Mouse (Mus musculus): Measurements from ENCODE around the gene Rptor. TPM values are rescaled to one million over a fixed set of nuclear protein-coding genes. Genes with fewer than 3 reads are reported as not detected.

Gene Rptor
- polyA plus RNA-seq, 1 experiment from 2014 or later = 13.2 TPM

GRCm38 (mm10) chr11:119904621-119905286, 302.0 kb downstream of the Rptor start:
- Histone ChIP-seq H3K36me3 (replicated peaks; ENCODE audit: control insufficient read depth, insufficient read depth) (no peaks in the 10 kb centered on the region), H3K9me3 (ENCODE audit: control insufficient read depth, low read length) (no peaks in the 10 kb centered on the region), H3K27ac (no peak overlapping the region), H3K4me2 (replicated peaks) (no peak overlapping the region), H3K4me1 (replicated peaks; ENCODE audit: control insufficient read depth, insufficient read depth, low read length) (no peaks in the 10 kb centered on the region), H3K9ac (no peak overlapping the region), H3K4me3 (replicated peaks; ENCODE audit: low read length) (no peak overlapping the region), H3K27me3 (ENCODE audit: control insufficient read depth, insufficient read depth, low read length) (no peaks in the 10 kb centered on the region)
- 35% methylated on average over 5 of the region's 5 CpGs for WGBS
- DNase-seq (ENCODE audit: low spot score) (peak; percentile 84), ATAC-seq (ENCODE audit: low FRiP score) (peak; percentile 73)

GRCm38 (mm10) chr11:119905794-119906193, 303.1 kb downstream of the Rptor start:
- no peak overlapping the region for H3K9ac ChIP-seq
- 86% methylated on average over 5 of the region's 5 CpGs for WGBS
- no peaks in the 10 kb centered on the region for H3K27me3 ChIP-seq (ENCODE audit: control insufficient read depth, insufficient read depth, low read length)
- DNase-seq (ENCODE audit: low spot score) (no peak), ATAC-seq (ENCODE audit: low FRiP score) (no peak)
- H3K9me3 ChIP-seq (ENCODE audit: control insufficient read depth, low read length) = no peaks in the 10 kb centered on the region
- H3K27ac ChIP-seq = no peak overlapping the region
- no peak overlapping the region for H3K4me2 ChIP-seq (replicated peaks)
- H3K4me3 ChIP-seq (replicated peaks; ENCODE audit: low read length) = no peak overlapping the region
- H3K4me1 ChIP-seq (replicated peaks; ENCODE audit: control insufficient read depth, insufficient read depth, low read length) = no peaks in the 10 kb centered on the region
- no peaks in the 10 kb centered on the region for H3K36me3 ChIP-seq (replicated peaks; ENCODE audit: control insufficient read depth, insufficient read depth)

DNA sequence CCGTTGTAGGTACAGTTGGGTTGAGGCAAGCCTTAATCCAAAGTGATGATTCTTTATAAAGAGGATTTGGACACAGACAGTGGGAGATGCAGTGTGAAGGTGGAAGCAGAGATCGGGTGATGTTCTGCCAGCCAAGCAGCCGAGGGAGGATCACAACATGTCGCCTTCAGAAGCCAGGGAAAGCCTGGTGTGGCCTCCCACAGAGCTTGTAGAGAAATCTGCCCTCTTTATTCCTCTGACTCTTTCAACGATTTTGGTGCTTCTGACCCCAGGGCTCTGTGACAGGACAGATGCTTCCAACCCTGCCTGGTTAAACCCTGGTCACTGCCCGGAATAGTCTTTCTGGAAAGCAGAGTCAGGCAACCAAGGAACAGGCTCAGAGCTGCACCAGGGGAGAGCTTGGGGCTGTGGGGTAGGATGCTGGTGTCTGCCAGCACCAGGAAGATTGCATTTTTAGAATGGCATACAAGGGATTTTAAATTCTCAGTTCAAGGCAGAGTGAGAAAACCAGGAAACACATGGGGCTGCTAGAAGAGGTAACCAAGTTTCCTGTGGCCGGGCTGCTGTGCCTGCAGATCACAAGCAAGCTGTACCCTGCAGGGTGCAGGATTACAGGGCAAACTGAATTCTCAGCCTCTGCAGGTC, 304.4 kb downstream of the Rptor start:
- WGBS = 38% methylated on average over 7 of the region's 7 CpGs
- H3K9ac ChIP-seq = no peak overlapping the region
- H3K27me3 ChIP-seq (ENCODE audit: control insufficient read depth, insufficient read depth, low read length) = no peaks in the 10 kb centered on the region
- no peaks in the 10 kb centered on the region for H3K9me3 ChIP-seq (ENCODE audit: control insufficient read depth, low read length)
- no peak overlapping the region for H3K4me2 ChIP-seq (replicated peaks)
- no peak overlapping the region for H3K27ac ChIP-seq
- no peaks in the 10 kb centered on the region for H3K36me3 ChIP-seq (replicated peaks; ENCODE audit: control insufficient read depth, insufficient read depth)
- no peaks in the 10 kb centered on the region for H3K4me1 ChIP-seq (replicated peaks; ENCODE audit: control insufficient read depth, insufficient read depth, low read length)
- ATAC-seq (ENCODE audit: low FRiP score) (no peak), DNase-seq (ENCODE audit: low spot score) (no peak)
- no peak overlapping the region for H3K4me3 ChIP-seq (replicated peaks; ENCODE audit: low read length)

- Histone ChIP-seq H3K36me3 (replicated peaks; ENCODE audit: control insufficient read depth, insufficient read depth) (no peaks in the 10 kb centered on the region), H3K27ac (no peak overlapping the region), H3K9me3 (ENCODE audit: control insufficient read depth, low read length) (no peaks in the 10 kb centered on the region), H3K9ac (no peak overlapping the region), H3K4me3 (replicated peaks; ENCODE audit: low read length) (no peak overlapping the region), H3K4me1 (replicated peaks; ENCODE audit: control insufficient read depth, insufficient read depth, low read length) (peaks cover 3% of the 10 kb centered on the region), H3K4me2 (replicated peaks) (no peak overlapping the region), H3K27me3 (ENCODE audit: control insufficient read depth, insufficient read depth, low read length) (no peaks in the 10 kb centered on the region)
- ATAC-seq (ENCODE audit: low FRiP score) (no peak), DNase-seq (ENCODE audit: low spot score) (no peak)
- 44% methylated on average over 7 of the region's 7 CpGs for WGBS
Observed at GRCm38 (mm10) chr11:119907711-119908110, 305.0 kb downstream of the Rptor start.

DNA sequence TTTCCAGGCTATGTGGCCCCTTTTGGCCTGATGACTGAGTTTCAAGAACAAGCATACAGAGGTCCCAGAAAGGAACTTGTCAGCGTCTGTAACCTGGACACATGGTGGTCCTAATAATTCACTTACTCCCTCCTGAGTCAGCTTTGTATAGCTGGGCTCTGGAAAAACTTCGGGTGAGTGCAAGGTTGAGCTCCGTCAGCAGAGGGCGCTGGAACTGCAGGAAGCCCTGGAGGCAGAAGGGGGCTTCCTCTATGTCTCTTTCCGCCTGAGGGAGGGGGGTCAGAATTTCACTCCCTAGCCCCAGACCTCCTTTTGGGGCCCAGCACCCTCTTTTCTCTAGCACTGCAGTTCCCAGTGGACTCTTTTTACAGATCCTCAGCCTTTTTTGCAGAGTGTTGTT, 306.7 kb downstream of the Rptor start:
- ATAC-seq (ENCODE audit: low FRiP score) (no peak), DNase-seq (ENCODE audit: low spot score) (peak; percentile 73)
- Histone ChIP-seq H3K4me3 (replicated peaks; ENCODE audit: low read length) (no peak overlapping the region), H3K27me3 (ENCODE audit: control insufficient read depth, insufficient read depth, low read length) (no peaks in the 10 kb centered on the region), H3K36me3 (replicated peaks; ENCODE audit: control insufficient read depth, insufficient read depth) (no peaks in the 10 kb centered on the region), H3K9me3 (ENCODE audit: control insufficient read depth, low read length) (no peaks in the 10 kb centered on the region), H3K9ac (no peak overlapping the region), H3K4me1 (replicated peaks; ENCODE audit: control insufficient read depth, insufficient read depth, low read length) (peaks cover 13% of the 10 kb centered on the region), H3K4me2 (replicated peaks) (no peak overlapping the region), H3K27ac (no peak overlapping the region)
- under 1% methylated on average over 5 of the region's 5 CpGs for WGBS

GRCm38 (mm10) chr11:119912845-119913244, 310.1 kb downstream of the Rptor start:
- peak overlapping the region; percentile 96 for H3K4me2 ChIP-seq (replicated peaks)
- H3K9me3 ChIP-seq (ENCODE audit: control insufficient read depth, low read length) = no peaks in the 10 kb centered on the region
- no peaks in the 10 kb centered on the region for H3K27me3 ChIP-seq (ENCODE audit: control insufficient read depth, insufficient read depth, low read length)
- H3K4me3 ChIP-seq (replicated peaks; ENCODE audit: low read length) = peak overlapping the region; percentile 93
- H3K9ac ChIP-seq = peak overlapping the region; percentile 95
- DNase-seq (ENCODE audit: low spot score) = no peak
- peaks cover 26% of the 10 kb centered on the region for H3K4me1 ChIP-seq (replicated peaks; ENCODE audit: control insufficient read depth, insufficient read depth, low read length)
- peaks cover 20% of the 10 kb centered on the region for H3K36me3 ChIP-seq (replicated peaks; ENCODE audit: control insufficient read depth, insufficient read depth)
- ATAC-seq (ENCODE audit: low FRiP score) = no peak
- H3K27ac ChIP-seq = peak overlapping the region; percentile 87; the same call in 1 of the 2 replicates
- 7% methylated on average over 7 of the region's 7 CpGs for WGBS

DNA sequence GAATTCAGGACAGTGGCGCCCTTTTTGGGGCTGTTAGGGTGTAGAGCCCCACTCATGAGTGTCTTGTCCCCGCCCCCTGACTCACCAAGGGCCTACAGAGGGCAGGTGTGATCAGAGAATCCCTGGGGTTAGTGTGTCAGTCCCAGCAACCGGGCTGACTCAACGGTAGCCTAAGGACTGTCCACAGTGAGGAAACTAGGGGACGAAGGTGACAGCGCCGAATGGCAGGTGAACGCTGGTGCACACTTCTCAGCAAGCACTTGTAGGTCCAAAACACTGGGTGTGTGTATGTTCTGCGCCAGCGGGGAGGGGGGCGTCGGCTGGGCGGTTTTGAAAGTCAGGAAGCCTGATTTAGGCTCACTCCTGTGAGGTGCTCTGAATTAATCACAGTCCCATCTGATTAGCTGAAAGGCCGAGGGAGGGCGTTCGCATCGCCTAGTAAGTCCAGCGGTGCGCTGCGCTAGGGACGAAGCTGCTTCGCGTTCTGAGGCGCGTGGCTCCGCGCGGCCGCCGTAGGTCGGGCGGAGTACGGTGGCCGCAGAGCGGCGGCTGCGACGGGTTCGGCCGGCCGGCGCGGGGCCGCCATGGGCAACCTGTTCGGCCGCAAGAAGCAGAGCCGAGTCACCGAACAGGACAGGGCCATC, 310.7 kb downstream of the Rptor start, which contains the start of gene Chmp6:
Gene Chmp6 (plus strand): TSS at position 151 of the 644 bp plus-strand sequence.
- peak within 1 kb of the TSS; percentile 87 for H3K27ac ChIP-seq
- peak within 1 kb of the TSS; percentile 93 for H3K4me3 ChIP-seq (replicated peaks; ENCODE audit: low read length)
- H3K36me3 ChIP-seq (replicated peaks; ENCODE audit: control insufficient read depth, insufficient read depth) = peaks cover 25% of the 10 kb centered on the region
- H3K4me1 ChIP-seq (replicated peaks; ENCODE audit: control insufficient read depth, insufficient read depth, low read length) = peaks cover 26% of the 10 kb centered on the region
- H3K9me3 ChIP-seq (ENCODE audit: control insufficient read depth, low read length) = no peaks in the 10 kb centered on the region
- DNase-seq (ENCODE audit: low spot score) = peak; percentile 88
- ATAC-seq (ENCODE audit: low FRiP score) = peak; percentile 61
- H3K4me2 ChIP-seq (replicated peaks) = peak within 1 kb of the TSS; percentile 96
- WGBS = under 1% methylated on average over 48 of the region's 48 CpGs
- no peaks in the 10 kb centered on the region for H3K27me3 ChIP-seq (ENCODE audit: control insufficient read depth, insufficient read depth, low read length)
- peak within 1 kb of the TSS; percentile 95 for H3K9ac ChIP-seq

DNA sequence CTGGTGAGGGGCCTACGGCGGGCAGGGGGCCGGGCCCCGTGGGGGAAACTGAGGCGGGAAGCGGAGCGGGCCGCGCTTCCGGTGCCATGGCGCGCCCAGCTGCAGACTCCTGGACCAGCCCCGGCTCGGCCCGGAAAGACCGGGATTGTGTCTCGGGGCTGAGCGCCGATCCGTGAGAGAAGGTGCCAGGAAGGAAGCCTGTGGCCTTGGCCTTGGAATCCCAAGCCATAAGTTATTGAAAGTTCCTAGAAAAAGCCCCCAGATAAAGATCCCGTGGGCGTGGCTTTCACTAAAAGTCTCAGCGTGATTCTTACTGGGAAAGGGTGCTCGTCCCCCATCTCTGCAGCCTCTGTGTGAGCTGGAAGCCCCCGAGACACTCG, 311.2 kb downstream of the Rptor start:
- Histone ChIP-seq H3K9me3 (ENCODE audit: control insufficient read depth, low read length) (no peaks in the 10 kb centered on the region), H3K4me2 (replicated peaks) (peak overlapping the region; percentile 96), H3K4me1 (replicated peaks; ENCODE audit: control insufficient read depth, insufficient read depth, low read length) (peaks cover 26% of the 10 kb centered on the region), H3K9ac (peak overlapping the region; percentile 95), H3K27me3 (ENCODE audit: control insufficient read depth, insufficient read depth, low read length) (no peaks in the 10 kb centered on the region), H3K4me3 (replicated peaks; ENCODE audit: low read length) (peak overlapping the region; percentile 93), H3K27ac (peak overlapping the region; percentile 87; the same call in 1 of the 2 replicates), H3K36me3 (replicated peaks; ENCODE audit: control insufficient read depth, insufficient read depth) (peaks cover 30% of the 10 kb centered on the region)
- DNase-seq (ENCODE audit: low spot score) (no peak), ATAC-seq (ENCODE audit: low FRiP score) (peak; percentile 32; the same call in 1 of the 2 replicates)
- under 1% methylated on average over 25 of the region's 26 CpGs for WGBS

GRCm38 (mm10) chr11:119914381-119914780, 311.7 kb downstream of the Rptor start:
- H3K27me3 ChIP-seq (ENCODE audit: control insufficient read depth, insufficient read depth, low read length) = no peaks in the 10 kb centered on the region
- 28% methylated on average over 4 of the region's 4 CpGs for WGBS
- no peaks in the 10 kb centered on the region for H3K9me3 ChIP-seq (ENCODE audit: control insufficient read depth, low read length)
- H3K4me3 ChIP-seq (replicated peaks; ENCODE audit: low read length) = peak overlapping the region; percentile 93
- peak overlapping the region; percentile 96 for H3K4me2 ChIP-seq (replicated peaks)
- H3K27ac ChIP-seq = 0 out of 2 replicates have a peak overlapping the region, but pooled peaks have one; percentile 87
- peaks cover 26% of the 10 kb centered on the region for H3K4me1 ChIP-seq (replicated peaks; ENCODE audit: control insufficient read depth, insufficient read depth, low read length)
- ATAC-seq (ENCODE audit: low FRiP score) (no peak), DNase-seq (ENCODE audit: low spot score) (no peak)
- peaks cover 35% of the 10 kb centered on the region for H3K36me3 ChIP-seq (replicated peaks; ENCODE audit: control insufficient read depth, insufficient read depth)
- peak overlapping the region; percentile 95 for H3K9ac ChIP-seq
